Mouse (Mus musculus): Measurements from ENCODE around the gene Cntnap4. TPM values are rescaled to one million over a fixed set of nuclear protein-coding genes. Genes with fewer than 3 reads are reported as not detected.
A peak's percentile ranks its signal among the peaks of the same experiment; 100 is the strongest.

Cntnap4 gene
- polyA plus RNA-seq, 1 experiment from 2014 or later: 1.2 TPM

GRCm38 (mm10) chr8:112922151-112922550 is 352.3 kb downstream of the Cntnap4 start:
- no peak for ATAC-seq (ENCODE audit: low FRiP score)
- Histone ChIP-seq H3K36me3 (ENCODE audit: control insufficient read depth, insufficient read depth, low read length) (no peaks in the 10 kb centered on the region), H3K27ac (ENCODE audit: low read depth, low read length) (no peak overlapping the region), H3K4me2 (replicated peaks; ENCODE audit: low read depth, low read length) (no peak overlapping the region), H3K27me3 (ENCODE audit: control insufficient read depth, insufficient read depth, low read length) (no peaks in the 10 kb centered on the region), H3K4me1 (replicated peaks; ENCODE audit: control insufficient read depth, insufficient read depth, low read length) (no peaks in the 10 kb centered on the region), H3K9me3 (ENCODE audit: control insufficient read depth, low read length) (no peaks in the 10 kb centered on the region), H3K9ac (ENCODE audit: low read depth, low read length) (no peak overlapping the region), H3K4me3 (ENCODE audit: low read depth, low read length) (no peak overlapping the region)
- no peak for DNase-seq (ENCODE audit: low spot score)

GRCm38 (mm10) chr8:112922789-112923188 is 352.9 kb downstream of the Cntnap4 start:
- Histone ChIP-seq H3K27ac (ENCODE audit: low read depth, low read length) (no peak overlapping the region), H3K9ac (ENCODE audit: low read depth, low read length) (no peak overlapping the region), H3K4me2 (replicated peaks; ENCODE audit: low read depth, low read length) (no peak overlapping the region), H3K4me3 (ENCODE audit: low read depth, low read length) (no peak overlapping the region), H3K36me3 (ENCODE audit: control insufficient read depth, insufficient read depth, low read length) (no peaks in the 10 kb centered on the region), H3K27me3 (ENCODE audit: control insufficient read depth, insufficient read depth, low read length) (no peaks in the 10 kb centered on the region), H3K4me1 (replicated peaks; ENCODE audit: control insufficient read depth, insufficient read depth, low read length) (no peaks in the 10 kb centered on the region), H3K9me3 (ENCODE audit: control insufficient read depth, low read length) (no peaks in the 10 kb centered on the region)
- ATAC-seq (ENCODE audit: low FRiP score) (0 out of 2 replicates have a peak, but pooled peaks have one; percentile 30), DNase-seq (ENCODE audit: low spot score) (no peak)
- 90% methylated on average over 5 of the region's 5 CpGs for WGBS

Data from hindbrain, embryonic 11.5 days (tissue).